Mouse (Mus musculus) hematopoietic stem cell, adult 5-6 weeks (primary cell): ENCODE results near the gene Slc26a10. TPM values are rescaled to one million over a fixed set of nuclear protein-coding genes. Genes with fewer than 3 reads are reported as not detected.
"Not testable (repeated sequence)": the region's sequence is repeated elsewhere in the genome, so short reads cannot be mapped to it uniquely, and the experiment has no call there.

Source experiments
- ATAC-seq, 2 experiments: fragments of 125-278 bp in 1 of 2; replicated peaks in 1 of 2; 2 replicates each; pipeline ENCODE4 v1.8.0; 2016 to 2017; ENCODE audit warnings: inconsistent platforms in 2 of 2, mild to moderate bottlenecking in 2 of 2, moderate number of reproducible peaks in 2 of 2, low read depth in 1 of 2, moderate TSS enrichment in 1 of 2; ENCODE audit not compliant: low FRiP score in 2 of 2, poor library complexity in 2 of 2, severe bottlenecking in 2 of 2, insufficient read depth in 1 of 2, low TSS enrichment in 1 of 2
- total RNA-seq: library from RNA; stranded (forward); fragments of 172-1452, 232-1000 nt; gene quantifications from 2 replicates; pipeline ENCODE4 v1.2.3, GENCODE M21; 2017

Gene Slc26a10
- total RNA-seq, 1 experiment from 2014 or later = 0.30 TPM

- ATAC-seq = no peak
Observed at GRCm38 (mm10) chr10:127156089-127156488, 24.4 kb downstream of the Slc26a10 start.

DNA sequence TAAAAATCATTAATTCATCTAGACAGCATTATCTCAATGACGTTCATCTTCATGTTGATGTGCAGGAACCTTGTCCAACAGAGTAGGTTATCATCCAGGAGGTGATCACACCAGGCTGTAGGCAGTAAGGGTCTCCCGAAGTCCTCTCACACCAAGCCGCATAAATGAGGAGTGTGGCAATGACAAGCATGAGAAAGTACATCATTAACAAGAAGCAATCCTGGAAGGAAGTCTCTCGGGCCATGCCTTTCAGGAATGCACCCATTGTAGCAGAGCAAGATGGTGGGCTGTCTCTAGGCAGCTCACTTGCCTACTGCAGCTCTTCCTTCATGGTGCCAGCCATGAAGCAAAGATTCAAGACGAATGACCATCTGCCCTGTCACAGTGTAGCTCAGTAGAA lies 25.8 kb downstream of the Slc26a10 start:
- no peak for ATAC-seq

DNA sequence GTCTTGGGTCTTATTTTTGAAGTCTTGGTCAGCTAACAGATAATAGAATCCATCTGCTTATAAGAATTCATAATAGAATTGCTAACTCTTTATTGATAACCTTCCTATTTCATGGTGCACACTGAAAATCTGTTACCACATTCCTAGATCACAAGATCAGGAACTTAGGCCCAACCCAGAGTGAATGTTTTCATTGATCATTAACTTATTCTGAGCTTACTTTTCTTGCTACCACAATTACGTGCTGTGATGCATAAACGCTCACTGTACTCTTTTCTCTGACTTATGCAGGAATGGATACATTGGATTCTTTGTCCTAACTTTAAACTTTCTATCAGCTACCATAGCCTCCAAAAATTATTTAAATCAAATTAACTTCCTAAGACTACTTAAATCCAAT lies 26.2 kb downstream of the Slc26a10 start:
- no peak for ATAC-seq

DNA sequence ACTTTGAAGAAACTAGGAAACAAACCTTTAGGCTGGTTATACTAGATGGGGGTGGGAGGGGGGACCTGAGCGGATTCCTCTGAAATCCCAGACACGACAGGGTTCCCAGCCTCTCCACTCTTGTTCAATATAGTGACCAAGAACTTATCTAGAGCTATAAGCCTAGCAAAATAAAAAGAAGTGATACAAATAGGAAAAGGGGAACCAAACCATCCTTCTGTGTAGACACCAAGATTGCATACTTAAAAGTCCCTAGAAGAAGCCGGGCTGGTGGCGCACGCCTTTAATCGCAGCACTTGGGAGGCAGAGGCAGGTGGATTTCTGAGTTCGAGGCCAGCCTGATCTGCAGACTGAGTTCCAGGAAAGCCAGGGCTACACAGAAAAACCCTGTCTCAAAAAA lies 27.1 kb downstream of the Slc26a10 start:
- ATAC-seq = no peak

GRCm38 (mm10) chr10:127152556-127152955 lies 27.9 kb downstream of the Slc26a10 start:
- ATAC-seq = not testable (repeated sequence)

DNA sequence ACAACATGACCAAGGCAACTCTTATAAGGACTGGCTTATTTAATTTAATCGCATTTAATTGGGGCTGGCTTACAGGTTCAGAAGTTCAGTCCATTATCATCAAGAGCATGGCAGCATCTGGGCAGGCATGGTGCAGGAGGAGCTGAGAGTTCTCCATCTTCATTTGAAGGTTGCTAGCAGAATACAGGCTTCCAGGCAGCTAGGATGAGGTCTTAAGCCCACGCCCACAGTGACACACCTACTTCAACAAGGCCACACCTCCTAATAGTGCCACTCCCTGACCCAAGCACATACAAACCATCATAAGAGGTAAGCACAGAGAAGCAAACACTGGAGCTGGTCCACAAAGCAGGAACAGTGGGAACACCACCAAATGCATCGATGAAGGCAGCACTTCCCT lies 29.2 kb downstream of the Slc26a10 start:
- not testable (repeated sequence) for ATAC-seq

DNA sequence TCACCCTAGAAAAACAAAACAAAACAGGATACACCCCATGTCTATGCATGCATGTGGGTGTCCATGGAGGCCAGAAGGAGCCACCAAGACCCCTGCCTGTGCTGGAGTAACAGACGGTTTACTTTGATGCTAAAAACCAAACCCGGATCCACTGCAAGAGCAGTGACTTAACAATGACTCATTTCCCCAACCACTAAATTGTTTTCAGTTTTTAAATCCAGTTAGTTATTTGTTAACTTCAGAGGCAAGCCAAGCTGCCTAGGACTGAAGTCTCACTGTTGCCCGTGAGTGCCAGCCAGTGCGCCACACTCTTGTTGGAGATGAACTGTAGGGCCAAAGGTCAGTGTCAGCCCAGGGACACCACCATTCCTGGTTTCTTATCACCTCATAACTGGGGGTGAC lies 30.0 kb downstream of the Slc26a10 start:
- peak; percentile 17 to 27; a peak in 1 of 4 replicates for ATAC-seq

DNA sequence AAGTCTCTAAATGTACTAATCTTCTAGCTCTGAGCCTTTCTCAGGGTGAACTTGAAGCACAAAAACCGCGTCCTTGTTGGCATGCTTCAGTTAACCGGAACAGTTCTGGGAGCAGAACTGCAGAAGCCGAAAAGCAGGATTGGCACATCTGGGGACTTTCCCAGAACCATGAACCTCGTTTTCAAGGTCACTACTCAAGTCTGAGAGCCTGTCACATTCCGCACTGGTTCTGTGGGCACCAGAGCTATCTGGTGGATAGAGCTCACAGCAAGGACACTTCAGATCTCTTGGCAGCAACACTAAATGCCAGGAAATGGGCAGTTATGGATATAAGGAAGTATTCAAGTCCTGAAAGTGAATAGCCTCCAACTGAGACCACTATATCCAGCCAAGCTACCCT lies 33.3 kb downstream of the Slc26a10 start:
- no peak for ATAC-seq

DNA sequence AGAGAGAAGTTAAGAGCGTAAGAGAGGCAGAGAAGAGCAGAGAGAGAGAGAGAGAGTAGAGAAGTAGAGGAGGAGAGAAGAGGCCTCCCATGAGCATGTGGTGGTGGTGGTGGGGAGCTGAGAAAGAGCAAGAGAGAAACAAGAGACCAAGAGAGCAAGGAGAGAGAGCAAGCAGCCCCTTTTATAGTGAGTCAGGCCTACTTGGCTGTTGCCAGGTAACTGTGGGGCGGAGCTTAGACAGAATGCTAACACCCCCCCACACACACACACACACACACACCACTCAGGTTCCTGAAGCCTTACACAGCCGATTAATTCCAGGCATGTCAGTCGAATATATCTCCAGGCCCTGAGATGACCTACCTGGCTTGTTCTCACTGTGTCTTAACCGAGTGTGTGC lies 35.1 kb downstream of the Slc26a10 start:
- no peak for ATAC-seq

GRCm38 (mm10) chr10:127144536-127144935 lies 35.9 kb downstream of the Slc26a10 start:
- no peak for ATAC-seq

GRCm38 (mm10) chr10:127143228-127143627 lies 37.2 kb downstream of the Slc26a10 start:
- ATAC-seq = no peak

DNA sequence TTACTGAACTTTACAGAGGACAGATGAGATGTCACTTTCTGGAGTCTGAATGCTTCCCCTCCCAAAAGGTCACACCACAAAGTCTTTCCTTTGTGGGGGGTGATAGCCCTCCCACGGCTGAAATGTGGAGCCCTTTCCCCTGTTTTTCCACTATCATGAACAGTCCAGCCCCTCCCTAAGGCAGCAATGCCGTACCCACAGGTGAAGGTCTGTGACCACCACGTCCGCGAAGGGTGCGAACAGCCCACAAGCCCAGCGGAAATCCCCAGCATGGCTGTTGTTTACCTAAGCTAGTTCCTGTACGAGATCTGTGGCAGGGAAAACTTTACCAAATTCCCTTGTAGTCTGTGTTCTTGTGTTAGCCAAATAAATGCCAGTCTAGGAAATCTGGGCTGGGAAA lies 38.9 kb downstream of the Slc26a10 start:
- peak; percentile 14 to 51 for ATAC-seq

DNA sequence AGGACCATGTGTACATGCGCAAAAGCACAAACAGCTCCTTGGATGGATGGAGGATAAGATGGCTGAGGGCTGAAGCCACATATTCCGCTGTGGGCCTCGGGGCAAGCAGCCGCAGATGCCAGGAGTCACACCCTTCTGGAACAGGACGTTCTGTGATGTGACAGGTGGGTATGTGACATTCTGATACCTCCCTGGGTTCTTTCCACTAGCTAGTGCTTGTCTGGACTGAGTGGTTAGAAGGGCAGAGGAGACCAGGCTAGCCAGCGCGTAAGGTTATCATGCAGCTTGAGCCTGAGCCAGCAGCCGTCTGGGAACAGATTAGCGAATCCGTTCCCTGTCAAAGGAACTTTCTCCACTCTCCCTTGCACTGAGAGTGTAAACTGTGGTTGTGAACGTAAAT lies 39.5 kb downstream of the Slc26a10 start:
- no peak for ATAC-seq

- no peak for ATAC-seq
Observed at GRCm38 (mm10) chr10:127138328-127139141, 41.9 kb downstream of the Slc26a10 start.

GRCm38 (mm10) chr10:127137896-127138295 lies 42.5 kb downstream of the Slc26a10 start:
- no peak for ATAC-seq

DNA sequence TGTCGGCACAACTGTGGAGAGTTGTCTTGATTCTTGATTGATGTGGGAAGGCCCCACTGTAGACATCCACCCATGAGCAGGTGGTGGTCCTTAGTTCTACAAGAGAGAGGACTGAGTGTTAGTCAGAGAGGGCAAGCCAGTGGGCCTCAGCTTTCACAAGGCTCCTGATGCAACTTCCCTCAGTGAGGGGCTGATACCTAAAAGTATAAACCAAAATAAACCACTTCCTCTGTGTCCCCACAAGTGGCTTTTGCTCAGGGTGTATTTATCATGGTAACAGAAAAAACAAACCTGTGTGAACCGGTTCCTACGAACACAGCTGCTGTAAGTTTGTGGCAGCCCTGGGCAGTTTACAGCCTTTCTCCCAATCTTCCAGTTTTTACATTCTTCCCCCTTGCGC lies 43.9 kb downstream of the Slc26a10 start:
- peak; percentile 91 to 93 for ATAC-seq

GRCm38 (mm10) chr10:127135118-127135836 lies 45.2 kb downstream of the Slc26a10 start:
- peak; percentile 22 to 33; a peak in 2 of 4 replicates for ATAC-seq

DNA sequence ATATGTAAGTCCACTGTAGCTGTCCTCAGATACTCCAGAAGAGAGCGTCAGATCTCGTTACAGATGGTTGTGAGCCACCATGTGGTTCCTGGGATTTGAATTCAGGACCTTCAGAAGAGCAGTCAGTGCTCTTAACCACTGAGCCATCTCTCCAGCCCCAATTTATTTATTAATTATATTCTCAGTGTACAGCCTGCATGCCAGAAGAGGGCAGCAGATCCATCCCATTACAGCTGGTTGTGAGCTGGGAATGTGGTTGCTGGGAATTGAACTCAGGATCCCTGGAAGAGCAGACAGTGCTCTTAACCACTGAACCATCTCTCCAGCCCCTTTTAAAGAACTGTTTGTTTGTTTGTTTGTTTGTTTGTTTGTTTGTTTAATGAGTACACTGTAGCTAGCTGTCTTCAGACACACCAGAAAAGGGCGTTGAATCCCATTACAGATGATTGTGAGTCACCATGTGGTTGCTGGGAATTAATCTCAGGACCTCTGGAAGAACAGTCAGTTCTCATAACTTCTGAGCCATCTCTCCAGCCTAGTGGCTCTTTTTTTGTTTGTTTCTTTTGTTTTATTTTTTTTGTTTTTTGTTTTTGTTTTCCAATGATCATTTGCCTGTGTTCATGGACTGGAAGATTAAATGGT lies 45.9 kb downstream of the Slc26a10 start:
- ATAC-seq = not testable (repeated sequence)
